Mouse (Mus musculus): Measurements from ENCODE around the gene Cgas.

The Cgas gene

DNA sequence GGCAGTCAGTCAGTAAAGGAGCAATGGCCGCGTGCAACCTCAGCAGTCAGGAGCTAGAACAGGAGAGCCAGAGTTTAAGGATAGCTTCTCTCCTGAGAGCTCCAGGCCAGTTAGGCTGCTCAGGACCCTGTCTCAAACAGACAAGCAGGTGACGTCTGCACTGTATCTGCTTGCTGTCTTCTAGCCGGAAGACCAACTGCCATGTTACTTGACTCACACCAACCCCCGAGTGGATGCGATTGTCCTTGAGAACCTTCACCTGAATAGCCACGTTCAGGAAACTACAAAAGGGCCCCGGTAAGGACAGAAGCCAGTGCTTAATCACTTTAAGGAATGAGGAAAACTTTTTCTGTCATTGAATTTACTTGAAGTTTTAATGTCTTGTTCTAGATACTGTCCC lies 14.0 kb upstream of the Cgas start:
- no peak for DNase-seq (ENCODE audit: low spot score)

- no peak for DNase-seq (ENCODE audit: low spot score)
Observed at GRCm38 (mm10) chr9:78451382-78451781, 8.3 kb upstream of the Cgas start.

- no peak for DNase-seq (ENCODE audit: low spot score)
Observed at GRCm38 (mm10) chr9:78450404-78450803, 7.4 kb upstream of the Cgas start.

DNA sequence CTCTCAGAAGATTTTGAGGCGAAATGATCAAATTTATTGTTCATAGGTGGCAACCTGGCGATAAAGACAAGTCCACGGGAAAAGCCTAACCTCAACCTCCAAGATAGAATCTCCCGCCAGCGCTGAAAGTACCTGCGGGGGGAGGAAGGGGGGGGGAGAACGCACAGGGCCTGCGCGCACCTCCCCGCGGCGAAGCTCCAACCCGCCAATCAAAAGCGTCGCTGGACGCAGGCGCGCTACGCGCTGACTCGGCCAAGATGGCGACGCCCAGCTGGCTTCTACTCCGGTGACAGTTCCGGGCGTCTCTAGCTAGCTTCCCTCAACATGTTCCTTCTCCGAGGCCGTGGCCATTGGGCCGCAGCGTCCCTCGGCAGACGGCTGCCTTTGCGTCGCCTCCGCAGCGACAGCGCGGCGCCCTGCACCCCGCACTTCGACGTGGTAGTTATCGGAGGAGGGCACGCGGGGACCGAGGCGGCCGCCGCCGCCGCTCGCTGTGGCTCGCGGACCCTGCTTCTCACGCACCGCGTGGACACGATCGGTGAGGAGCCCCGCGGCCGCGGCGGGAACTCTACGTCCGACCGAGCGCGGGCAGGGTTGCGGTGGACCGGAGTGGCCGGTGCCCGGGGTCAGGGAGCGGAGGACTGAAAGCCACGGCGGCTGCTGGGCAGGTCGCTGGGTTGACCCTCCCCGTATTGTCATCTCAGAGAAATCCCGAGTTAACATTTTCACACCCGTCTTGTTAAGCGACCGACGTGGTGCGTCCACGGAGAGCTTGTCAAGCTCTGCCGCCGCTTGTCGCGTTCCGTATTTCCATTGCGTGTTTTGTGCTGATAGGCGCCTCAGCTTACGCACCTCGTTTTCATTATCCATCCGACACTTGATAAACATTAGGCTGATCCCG lies 5.2 kb upstream of the Cgas start, which contains the start of the genes Mto1 and Gm17324:
Gene Mto1, plus strand, starts transcription at position 236 of the 901 bp plus-strand sequence.
Gene Gm17324, minus strand, starts transcription at position 814 of the 901 bp plus-strand sequence.
- peak; percentile 88 for DNase-seq (ENCODE audit: low spot score)

DNA sequence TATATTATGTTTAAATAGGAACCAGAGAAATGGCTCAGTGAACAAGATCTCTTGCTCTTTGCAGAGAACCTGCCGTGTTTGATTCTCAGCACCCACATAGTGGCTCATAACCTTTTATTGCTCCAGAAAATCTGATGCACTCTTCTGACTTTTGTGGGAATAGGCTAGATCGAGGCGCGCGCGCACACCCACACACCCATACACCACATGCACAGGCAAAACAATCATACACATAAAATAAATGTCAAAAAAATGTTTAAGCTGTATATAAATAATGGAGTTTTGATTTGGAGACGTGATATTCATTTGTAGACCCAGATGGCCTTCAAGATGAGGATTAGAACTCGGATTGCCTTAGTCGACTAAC lies 4.6 kb upstream of the Cgas start:
- no peak for DNase-seq (ENCODE audit: low spot score)

- DNase-seq (ENCODE audit: low spot score) = no peak
Observed at GRCm38 (mm10) chr9:78442237-78442578, 829 bp downstream of the Cgas start.

GRCm38 (mm10) chr9:78439426-78439825 lies 3.6 kb downstream of the Cgas start:
- no peak for DNase-seq (ENCODE audit: low spot score)

GRCm38 (mm10) chr9:78432471-78432870 lies 10.6 kb downstream of the Cgas start:
- DNase-seq (ENCODE audit: low spot score) = no peak

GRCm38 (mm10) chr9:78430486-78430885 lies 12.6 kb downstream of the Cgas start:
- no peak for DNase-seq (ENCODE audit: low spot score)

GRCm38 (mm10) chr9:78429551-78429950 lies 13.5 kb downstream of the Cgas start:
- no peak for DNase-seq (ENCODE audit: low spot score)

- no peak for DNase-seq (ENCODE audit: low spot score)
Observed at GRCm38 (mm10) chr9:78428870-78429432, 14.1 kb downstream of the Cgas start.

DNA sequence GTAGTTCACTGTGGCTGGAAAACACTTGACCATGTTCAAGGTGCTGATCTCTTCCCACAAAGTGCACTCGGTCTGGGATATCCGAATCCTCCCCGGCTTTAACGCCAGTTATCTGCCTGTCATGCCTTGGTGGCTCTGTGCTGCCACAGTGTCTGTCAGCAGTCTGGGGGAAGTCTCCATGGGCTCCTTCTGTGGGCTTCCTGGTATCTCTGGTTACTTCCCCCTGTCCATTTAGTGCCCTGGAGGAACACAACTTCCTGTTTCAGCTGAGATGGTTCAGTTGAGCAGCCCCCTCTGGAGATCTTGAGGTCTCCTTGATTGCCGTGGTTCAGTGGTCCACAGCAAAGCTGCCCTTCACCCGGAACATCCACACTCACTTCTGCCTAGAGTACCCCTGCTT lies 14.9 kb downstream of the Cgas start:
- no peak for DNase-seq (ENCODE audit: low spot score)

- DNase-seq (ENCODE audit: low spot score) = peak; percentile 41
Observed at GRCm38 (mm10) chr9:78427362-78427781, 15.7 kb downstream of the Cgas start.

GRCm38 (mm10) chr9:78401596-78401995 lies 41.4 kb downstream of the Cgas start:
- DNase-seq (ENCODE audit: low spot score) = no peak

GRCm38 (mm10) chr9:78400570-78400969 lies 42.5 kb downstream of the Cgas start:
- DNase-seq (ENCODE audit: low spot score) = no peak

DNA sequence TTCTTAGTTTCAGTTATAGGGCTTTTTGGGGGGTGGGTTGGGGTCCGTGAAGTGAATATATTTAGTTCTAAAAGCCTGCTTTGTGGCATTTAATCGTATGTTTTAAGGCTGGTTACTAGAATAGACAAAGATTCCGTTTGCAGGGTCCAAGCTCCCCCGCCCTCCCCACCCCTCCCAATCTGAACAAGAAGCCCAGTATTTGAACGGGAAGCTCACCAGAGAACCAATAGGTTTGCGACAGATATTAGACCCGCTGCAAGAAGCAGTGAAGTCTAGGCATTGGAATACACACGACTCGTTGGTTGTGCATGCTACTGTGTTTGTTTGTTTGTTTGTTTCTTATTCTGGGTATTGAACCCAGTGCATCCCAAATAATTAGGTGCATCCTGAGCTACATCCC lies 46.5 kb downstream of the Cgas start:
- DNase-seq (ENCODE audit: low spot score) = no peak

DNA sequence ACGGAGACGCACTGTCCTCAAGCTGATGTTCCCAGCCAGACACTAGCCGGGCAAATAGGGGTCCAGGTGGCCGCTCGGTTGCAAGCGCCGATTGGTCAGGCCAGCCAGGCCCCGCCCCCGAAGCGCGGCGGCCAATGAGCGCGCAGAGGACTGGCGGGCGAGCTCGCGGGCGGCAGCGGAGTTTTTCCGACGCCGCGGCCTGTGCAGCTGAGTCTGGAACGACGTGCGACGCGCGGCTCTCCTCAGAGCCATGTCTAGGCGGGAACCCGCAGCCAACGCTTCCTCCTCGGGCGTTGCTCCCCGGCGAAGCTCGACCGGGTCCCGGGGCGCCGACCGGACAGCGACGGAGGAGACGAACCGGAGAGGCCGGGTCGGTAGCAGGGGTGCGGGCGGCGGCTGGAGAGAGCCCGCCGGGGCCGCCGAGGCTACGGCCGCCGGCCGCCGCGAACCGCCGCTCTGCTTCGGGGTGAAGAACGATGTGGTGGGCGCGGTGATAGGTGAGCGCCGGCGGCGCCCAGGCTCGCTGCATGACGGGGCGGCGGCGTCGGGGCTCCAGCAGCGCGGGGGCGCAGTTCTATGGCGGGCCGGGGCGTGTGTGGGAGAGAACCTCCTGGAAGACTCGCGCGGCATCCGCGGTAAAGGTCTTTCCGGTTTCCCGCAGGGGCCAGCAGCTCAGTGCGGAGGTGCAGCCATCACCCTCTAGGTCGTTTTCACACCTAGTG lies 47.2 kb downstream of the Cgas start, which contains the start of gene Ddx43:
Gene Ddx43, plus strand, starts transcription at position 148 of the 722 bp plus-strand sequence.
- peak; percentile 36 for DNase-seq (ENCODE audit: low spot score)

GRCm38 (mm10) chr9:78395244-78395629 lies 47.8 kb downstream of the Cgas start:
- no peak for DNase-seq (ENCODE audit: low spot score)

- DNase-seq (ENCODE audit: low spot score) = no peak
Observed at GRCm38 (mm10) chr9:78394602-78395001, 48.4 kb downstream of the Cgas start.

GRCm38 (mm10) chr9:78393741-78394140 lies 49.3 kb downstream of the Cgas start:
- DNase-seq (ENCODE audit: low spot score) = no peak

DNA sequence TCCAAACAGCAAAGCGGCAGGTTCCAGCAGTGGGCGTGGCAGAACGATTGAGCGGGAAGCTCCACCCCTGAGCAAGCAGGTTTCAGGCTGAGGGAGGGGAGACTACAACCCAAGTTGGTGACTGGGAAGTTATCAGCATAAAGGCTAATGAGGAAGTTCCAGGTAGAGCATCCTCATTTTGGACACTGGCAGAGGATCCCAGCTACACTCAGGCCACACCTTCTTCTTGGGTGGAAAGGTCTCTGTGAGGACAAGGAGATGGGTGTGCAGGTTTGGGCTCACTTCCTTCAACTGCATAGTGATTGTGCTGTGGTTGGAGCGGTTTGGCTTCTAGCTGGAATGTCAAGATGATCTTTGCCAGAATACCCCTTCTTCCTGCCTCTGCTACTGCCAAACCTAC lies 53.1 kb downstream of the Cgas start:
- no peak for DNase-seq (ENCODE audit: low spot score)

DNA sequence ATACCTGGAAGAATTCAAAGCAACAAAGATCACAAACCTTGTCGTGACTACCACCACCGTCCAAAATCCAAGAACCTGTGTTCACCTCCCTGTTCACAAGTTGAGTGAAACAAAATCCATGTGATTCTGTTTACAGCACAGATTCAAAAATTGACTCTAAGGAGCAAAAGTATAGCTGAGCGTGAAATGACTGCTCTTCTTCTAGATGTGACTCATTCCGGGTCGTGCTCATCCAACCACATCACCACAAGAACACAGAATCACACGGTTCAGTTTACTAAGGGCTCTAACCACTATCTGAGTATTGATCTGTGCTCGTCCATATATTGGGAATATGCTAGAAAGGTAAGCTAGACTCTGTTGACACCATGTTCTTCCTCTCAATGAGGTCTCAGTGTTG lies 56.1 kb downstream of the Cgas start:
- DNase-seq (ENCODE audit: low spot score) = no peak

GRCm38 (mm10) chr9:78385893-78386292 lies 57.1 kb downstream of the Cgas start:
- no peak for DNase-seq (ENCODE audit: low spot score)

Measured in T-cell, adult 2 months (primary cell).